Mouse (Mus musculus) CD8-positive naive resting alpha-beta T cell, adult 2 months (primary cell): ENCODE data around the gene Ripply1.
"Not testable (repeated sequence)": the region's sequence is repeated elsewhere in the genome, so short reads cannot be mapped to it uniquely, and the experiment has no call there.

Experiments used
- DNase-seq, 2 experiments: peaks; one replicate each; pipeline ENCODE4 v3.0.0; 2022; ENCODE audit warnings: low read depth in 2 of 2, low spot score in 2 of 2

The Ripply1 gene

GRCm38 (mm10) chrX:139781563-139781962, 590 bp downstream of the Ripply1 start:
- no peak for DNase-seq

GRCm38 (mm10) chrX:139780988-139781387, 1.2 kb downstream of the Ripply1 start:
- no peak for DNase-seq

GRCm38 (mm10) chrX:139779401-139779800, 2.8 kb downstream of the Ripply1 start:
- no peak for DNase-seq

- DNase-seq: no peak
These were observed 3.3 kb downstream of the Ripply1 start for GRCm38 (mm10) chrX:139778886-139779285.

- DNase-seq: no peak
These were observed 4.8 kb downstream of the Ripply1 start for GRCm38 (mm10) chrX:139777357-139777756.

- DNase-seq: no peak
These were observed 7.0 kb downstream of the Ripply1 start for GRCm38 (mm10) chrX:139775084-139775612.

GRCm38 (mm10) chrX:139774309-139775083, 7.7 kb downstream of the Ripply1 start:
- DNase-seq: peak; percentile 6 to 9

- no peak for DNase-seq
These were observed 12.0 kb downstream of the Ripply1 start for GRCm38 (mm10) chrX:139769975-139770637.

GRCm38 (mm10) chrX:139762546-139762945, 19.6 kb downstream of the Ripply1 start:
- DNase-seq: peak in 1 of 2 experiments; percentile 9

- DNase-seq: not testable (repeated sequence)
These were observed 23.5 kb downstream of the Ripply1 start for GRCm38 (mm10) chrX:139758634-139759033.

- DNase-seq: peak; percentile 1 to 16
These were observed 30.3 kb downstream of the Ripply1 start for GRCm38 (mm10) chrX:139751855-139752254.

GRCm38 (mm10) chrX:139737066-139737465, 45.1 kb downstream of the Ripply1 start:
- no peak for DNase-seq

- DNase-seq: no peak
These were observed 51.6 kb downstream of the Ripply1 start for GRCm38 (mm10) chrX:139730541-139730940.
